Mouse (Mus musculus) ES-Bruce4 (cell line): ENCODE measurements around the gene Sppl2b. TPM values are rescaled to one million over a fixed set of nuclear protein-coding genes. Genes with fewer than 3 reads are reported as not detected.

Source experiments
- H3K27ac ChIP-seq: 2 replicates; pipeline ENCODE4 v1.5.1; 2012; ENCODE audit warnings: low read length, inconsistent platforms; ENCODE audit not compliant: insufficient read depth
- H3K27me3 ChIP-seq: 2 replicates; pipeline ENCODE4 v1.6.1; 2012; ENCODE audit warnings: mild to moderate bottlenecking, low read length, inconsistent platforms; ENCODE audit not compliant: control insufficient read depth, poor library complexity, insufficient read depth, severe bottlenecking
- H3K36me3 ChIP-seq: 2 replicates; pipeline ENCODE4 v1.6.1; 2012; ENCODE audit warnings: inconsistent platforms, mild to moderate bottlenecking, low read length, moderate library complexity; ENCODE audit not compliant: control insufficient read depth, poor library complexity, insufficient read depth, severe bottlenecking
- H3K4me1 ChIP-seq: one replicate; pipeline ENCODE4 v1.8.1; 2011; ENCODE audit warnings: low read length; ENCODE audit not compliant: control insufficient read depth, insufficient read depth
- H3K4me3 ChIP-seq: 2 replicates; pipeline ENCODE4 v1.5.1; 2011; ENCODE audit warnings: low read depth, mild to moderate bottlenecking, low read length
- H3K9ac ChIP-seq: 2 replicates; pipeline ENCODE4 v1.6.1; 2012; ENCODE audit warnings: low read depth, mild to moderate bottlenecking, inconsistent platforms; ENCODE audit not compliant: poor library complexity, severe bottlenecking
- H3K9me3 ChIP-seq: replicated peaks from 2 replicates; pipeline ENCODE4 v1.6.1; 2012; ENCODE audit warnings: mild to moderate bottlenecking, low read length, inconsistent platforms; ENCODE audit not compliant: control insufficient read depth, poor library complexity, insufficient read depth, severe bottlenecking
- CTCF ChIP-seq: IDR thresholded peaks from one replicate; pipeline ENCODE4 v1.8.1; 2011; ENCODE audit warnings: low read depth, low read length
- EP300 ChIP-seq: IDR thresholded peaks from 2 replicates; pipeline ENCODE4 v1.6.1; 2011; ENCODE audit warnings: low read depth, low read length; ENCODE audit not compliant: insufficient read depth
- POLR2A ChIP-seq: IDR thresholded peaks from one replicate; pipeline ENCODE4 v1.8.1; 2011; ENCODE audit warnings: low read length; ENCODE audit not compliant: insufficient read depth
- polyA plus RNA-seq: library from polyadenylated mRNA; stranded (reverse); fragments of >200 nt; gene quantifications from 2 replicates; pipeline ENCODE4 v1.2.4, GENCODE M21; 2011; ENCODE audit warnings: low read depth; ENCODE audit not compliant: missing spikeins, insufficient read depth, insufficient read length

Sppl2b gene
- polyA plus RNA-seq, 1 experiment = 7.6 TPM

DNA sequence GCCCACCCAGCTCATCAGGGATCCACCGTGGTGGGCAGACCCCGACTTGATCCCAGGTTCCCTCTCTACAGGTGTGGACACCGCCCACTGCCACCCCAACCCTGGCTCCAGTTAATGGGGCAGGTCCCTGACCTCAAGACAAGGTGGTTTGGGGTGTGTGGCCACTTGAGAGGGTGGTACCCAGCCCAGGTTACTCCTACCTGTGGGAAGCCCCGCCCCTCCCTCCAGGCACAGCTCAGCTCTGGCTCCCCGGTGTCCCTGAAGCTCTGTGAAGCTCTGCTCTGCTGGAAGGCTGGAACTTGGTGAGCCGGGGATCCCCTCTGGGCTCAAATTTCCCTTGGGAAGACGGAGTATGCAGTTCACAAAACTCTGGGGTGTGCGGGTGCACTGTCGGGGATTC, 16.5 kb downstream of the Sppl2b start, which contains the start of gene Tmprss9:
Gene Tmprss9, plus strand, starts transcription at position 268 of the 400 bp plus-strand sequence.
- H3K9ac ChIP-seq = no peak within 1 kb of the TSS
- H3K36me3 ChIP-seq = no peaks in the 10 kb centered on the region
- no peak for TF ChIP-seq POLR2A
- no peaks in the 10 kb centered on the region for H3K9me3 ChIP-seq
- H3K27ac ChIP-seq = no peak within 1 kb of the TSS
- H3K27me3 ChIP-seq = no peaks in the 10 kb centered on the region
- no peaks in the 10 kb centered on the region for H3K4me1 ChIP-seq
- H3K4me3 ChIP-seq = no peak within 1 kb of the TSS

DNA sequence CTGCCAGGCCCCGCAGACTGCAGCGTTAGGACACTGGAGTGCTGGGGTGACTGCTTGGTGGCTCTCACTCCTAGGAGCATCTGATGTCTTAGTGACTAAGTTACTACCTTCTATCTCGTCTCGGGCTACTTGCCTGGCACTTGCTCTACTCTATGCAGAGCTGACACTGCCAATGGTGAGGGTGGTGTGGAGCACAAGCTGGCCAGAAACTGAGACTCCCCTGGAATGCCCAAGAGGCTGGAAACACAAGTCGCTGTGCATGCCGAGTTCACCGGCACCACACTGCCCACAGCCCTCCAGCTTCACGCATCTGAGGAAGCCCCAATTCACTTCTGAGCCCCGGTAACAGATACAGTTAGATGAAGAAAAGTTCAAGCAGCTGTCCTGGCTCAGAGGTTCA, 19.0 kb downstream of the Sppl2b start:
- Histone ChIP-seq H3K9ac (no peak overlapping the region), H3K4me1 (no peaks in the 10 kb centered on the region), H3K4me3 (no peak overlapping the region), H3K27ac (no peak overlapping the region), H3K27me3 (no peaks in the 10 kb centered on the region), H3K36me3 (no peaks in the 10 kb centered on the region), H3K9me3 (no peaks in the 10 kb centered on the region)
- TF ChIP-seq POLR2A (no peak), EP300 (no peak), CTCF (no peak)

GRCm38 (mm10) chr10:80876028-80876427, 21.0 kb downstream of the Sppl2b start:
- H3K27me3 ChIP-seq = no peaks in the 10 kb centered on the region
- no peak overlapping the region for H3K9ac ChIP-seq
- H3K9me3 ChIP-seq = no peaks in the 10 kb centered on the region
- H3K4me3 ChIP-seq = no peak overlapping the region
- H3K36me3 ChIP-seq = no peaks in the 10 kb centered on the region
- H3K4me1 ChIP-seq = no peaks in the 10 kb centered on the region
- TF ChIP-seq CTCF (peak; percentile 54), EP300 (no peak), POLR2A (no peak)
- H3K27ac ChIP-seq = 0 out of 2 replicates have a peak overlapping the region, but pooled peaks have one; percentile 30

DNA sequence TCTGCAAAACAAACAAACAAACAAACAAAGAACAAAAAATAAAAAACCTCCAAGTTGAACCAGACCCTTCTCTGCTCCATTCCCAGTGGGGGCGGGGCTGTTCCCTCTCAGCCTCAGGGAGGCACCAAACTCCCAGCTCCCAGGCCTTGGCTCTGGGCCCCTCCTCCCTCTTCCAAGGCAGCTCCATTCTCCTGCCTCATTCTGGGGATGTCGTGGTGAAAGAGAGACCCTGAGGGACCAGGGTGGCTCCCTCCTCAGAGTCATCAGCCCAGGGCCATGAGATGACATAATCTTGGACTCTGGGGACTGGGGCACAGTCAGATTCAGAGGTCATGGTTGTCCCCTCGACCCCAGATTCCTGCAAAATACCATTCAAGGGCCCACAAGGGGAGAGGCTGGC, 21.5 kb downstream of the Sppl2b start:
- Histone ChIP-seq H3K27me3 (no peaks in the 10 kb centered on the region), H3K27ac (0 out of 2 replicates have a peak overlapping the region, but pooled peaks have one; percentile 30), H3K4me1 (no peaks in the 10 kb centered on the region), H3K9ac (no peak overlapping the region), H3K4me3 (no peak overlapping the region), H3K36me3 (no peaks in the 10 kb centered on the region), H3K9me3 (no peaks in the 10 kb centered on the region)
- TF ChIP-seq CTCF (no peak), EP300 (no peak), POLR2A (no peak)

DNA sequence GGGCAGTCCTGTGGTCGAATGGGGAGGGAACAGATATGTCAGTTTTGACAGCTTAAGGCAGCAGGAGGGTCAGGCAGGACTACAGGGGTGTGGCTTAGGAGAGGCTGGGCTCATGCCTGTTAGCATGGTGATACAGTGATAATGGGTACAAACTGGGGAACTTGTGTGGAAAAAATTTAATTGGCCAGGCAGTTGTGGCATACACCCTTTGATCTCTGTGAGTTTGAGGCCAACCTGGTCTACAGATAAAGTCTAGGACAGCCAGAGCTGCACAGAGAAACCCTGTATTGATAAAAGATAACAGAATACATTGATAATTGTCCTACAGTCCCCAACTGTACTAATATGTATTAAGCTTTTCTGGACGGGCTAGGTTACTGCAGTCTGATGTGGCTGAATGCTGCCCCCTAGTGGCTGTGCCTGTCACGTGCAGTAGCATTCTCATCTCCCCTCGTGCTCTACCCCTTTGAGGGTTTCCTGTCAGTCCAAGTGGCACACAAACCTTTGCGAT, 25.1 kb downstream of the Sppl2b start:
- Histone ChIP-seq H3K36me3 (no peaks in the 10 kb centered on the region), H3K4me1 (no peaks in the 10 kb centered on the region), H3K9ac (no peak overlapping the region), H3K27me3 (no peaks in the 10 kb centered on the region), H3K4me3 (no peak overlapping the region), H3K9me3 (no peaks in the 10 kb centered on the region), H3K27ac (no peak overlapping the region)
- TF ChIP-seq CTCF (peak; percentile 99), POLR2A (no peak), EP300 (no peak)

GRCm38 (mm10) chr10:80880901-80881300, 25.8 kb downstream of the Sppl2b start:
- Histone ChIP-seq H3K36me3 (no peaks in the 10 kb centered on the region), H3K27ac (no peak overlapping the region), H3K9me3 (no peaks in the 10 kb centered on the region), H3K9ac (no peak overlapping the region), H3K27me3 (no peaks in the 10 kb centered on the region), H3K4me1 (no peaks in the 10 kb centered on the region), H3K4me3 (no peak overlapping the region)
- TF ChIP-seq CTCF = peak; percentile 39
- TF ChIP-seq EP300 = no peak
